Mouse (Mus musculus) limb, embryonic 14.5 days (tissue): Measurements from ENCODE around the gene Prkcz. TPM values are rescaled to one million over a fixed set of nuclear protein-coding genes. Genes with fewer than 3 reads are reported as not detected.
A peak's percentile ranks its signal among the peaks of the same experiment; 100 is the strongest.

ENCODE experiments used
- ATAC-seq: fragments of 200-750 bp; cut with Nextera tagmentation; 2 replicates; pipeline ENCODE4 v1.8.0; 2017; ENCODE audit warnings: low read depth, moderate number of reproducible peaks, moderate TSS enrichment; ENCODE audit not compliant: low FRiP score
- DNase-seq: peaks from one replicate; pipeline ENCODE4 v3.0.0-alpha.2; 2015; ENCODE audit warnings: low spot score
- H3K27ac ChIP-seq: fragments of 300-500 bp; sonication (generic); replicated peaks from 2 replicates; pipeline ENCODE4 v1.5.1; 2014; ENCODE audit warnings: low read depth, mild to moderate bottlenecking, low read length, moderate library complexity, mixed read lengths
- H3K27me3 ChIP-seq: fragments of 300-500 bp; sonication (generic); 2 replicates; pipeline ENCODE4 v1.6.1; 2014; ENCODE audit warnings: low read length, mixed read lengths; ENCODE audit not compliant: control insufficient read depth, insufficient read depth
- H3K36me3 ChIP-seq: fragments of 300-500 bp; sonication (generic); 2 replicates; pipeline ENCODE4 v1.6.1; 2014; ENCODE audit warnings: mild to moderate bottlenecking, low read length, moderate library complexity, mixed read lengths; ENCODE audit not compliant: control insufficient read depth, insufficient read depth
- H3K4me1 ChIP-seq: fragments of 300-500 bp; sonication (generic); 2 replicates; pipeline ENCODE4 v1.6.1; 2014; ENCODE audit warnings: antibody characterized with exemption, low read length, mixed read lengths; ENCODE audit not compliant: control insufficient read depth, insufficient read depth
- H3K4me2 ChIP-seq: fragments of 300-500 bp; sonication (generic); replicated peaks from 2 replicates; pipeline ENCODE4 v1.6.1; 2014; ENCODE audit warnings: low read depth, mild to moderate bottlenecking, low read length, moderate library complexity; ENCODE audit not compliant: severe bottlenecking
- H3K4me3 ChIP-seq: fragments of 300-500 bp; sonication (generic); replicated peaks from 2 replicates; pipeline ENCODE4 v1.5.1; 2014; ENCODE audit warnings: low read length
- H3K9ac ChIP-seq: fragments of 300-500 bp; sonication (generic); 2 replicates; pipeline ENCODE4 v1.6.1; 2014; ENCODE audit warnings: mild to moderate bottlenecking, low read depth, low read length, moderate library complexity; ENCODE audit not compliant: severe bottlenecking
- H3K9me3 ChIP-seq: fragments of 300-500 bp; sonication (generic); 2 replicates; pipeline ENCODE4 v1.6.1; 2016; ENCODE audit warnings: low read length; ENCODE audit not compliant: control insufficient read depth
- POLR2A ChIP-seq: fragments of 200-500 bp; IDR thresholded peaks from 2 replicates; pipeline ENCODE4 v1.8.0; 2012; ENCODE audit warnings: inconsistent platforms, mild to moderate bottlenecking, moderate library complexity, borderline replicate concordance; ENCODE audit not compliant: insufficient read depth, insufficient read length; ENCODE audit errors: extremely low read depth
- WGBS: fragments of 180-500 bp; shearing (Covaris S2); extraction: QIAGEN DNeasy Blood & Tissue Kit; methylation state at CpG from one replicate; pipeline ENCODE4 v1.1.7; 2014; 5-methylcytosine and 5-hydroxymethylcytosine counted together
- polyA plus RNA-seq, 2 experiments: library from polyadenylated mRNA; depleted of rRNA in 1 of 2; stranded (reverse) in 1 of 2; unstranded in 1 of 2; fragments of >200 nt; fragmentation: Nextera tagmentation in 1 of 2; extraction: Ambion mirVana in 1 of 2; gene quantifications; 2 replicates each; pipeline versions ENCODE4 v1.2.1 to v1.2.3; 2012 to 2014

Gene Prkcz
- polyA plus RNA-seq, 2 experiments: 7.1 to 7.4 TPM

DNA sequence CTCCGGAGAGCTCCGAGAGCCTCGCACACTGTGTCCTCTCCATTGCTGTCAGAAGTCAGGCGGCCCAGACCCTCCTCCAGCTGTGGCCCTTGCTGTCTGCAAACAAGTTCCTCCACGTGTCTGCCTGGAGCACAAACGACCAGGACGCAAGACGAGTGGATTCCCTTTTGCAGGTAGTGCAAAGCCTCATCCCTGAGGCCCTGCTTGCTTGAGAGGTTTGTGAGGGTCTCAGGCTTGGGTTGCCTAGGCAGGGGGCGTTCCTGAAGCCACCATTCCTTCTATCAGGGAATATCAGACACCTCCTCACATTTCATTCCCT is 37.0 kb upstream of the Prkcz start:
- Histone ChIP-seq H3K4me3 (peak overlapping the region; percentile 35), H3K9ac (no peak overlapping the region), H3K27ac (no peak overlapping the region), H3K4me1 (peaks cover 7% of the 10 kb centered on the region; the same call in 1 of the 2 replicates), H3K27me3 (peaks cover 25% of the 10 kb centered on the region), H3K4me2 (peak overlapping the region; percentile 73), H3K9me3 (no peaks in the 10 kb centered on the region), H3K36me3 (no peaks in the 10 kb centered on the region)
- DNase-seq (no peak), ATAC-seq (no peak)
- 6% methylated on average over 8 of the region's 9 CpGs for WGBS
- no peak for TF ChIP-seq POLR2A

DNA sequence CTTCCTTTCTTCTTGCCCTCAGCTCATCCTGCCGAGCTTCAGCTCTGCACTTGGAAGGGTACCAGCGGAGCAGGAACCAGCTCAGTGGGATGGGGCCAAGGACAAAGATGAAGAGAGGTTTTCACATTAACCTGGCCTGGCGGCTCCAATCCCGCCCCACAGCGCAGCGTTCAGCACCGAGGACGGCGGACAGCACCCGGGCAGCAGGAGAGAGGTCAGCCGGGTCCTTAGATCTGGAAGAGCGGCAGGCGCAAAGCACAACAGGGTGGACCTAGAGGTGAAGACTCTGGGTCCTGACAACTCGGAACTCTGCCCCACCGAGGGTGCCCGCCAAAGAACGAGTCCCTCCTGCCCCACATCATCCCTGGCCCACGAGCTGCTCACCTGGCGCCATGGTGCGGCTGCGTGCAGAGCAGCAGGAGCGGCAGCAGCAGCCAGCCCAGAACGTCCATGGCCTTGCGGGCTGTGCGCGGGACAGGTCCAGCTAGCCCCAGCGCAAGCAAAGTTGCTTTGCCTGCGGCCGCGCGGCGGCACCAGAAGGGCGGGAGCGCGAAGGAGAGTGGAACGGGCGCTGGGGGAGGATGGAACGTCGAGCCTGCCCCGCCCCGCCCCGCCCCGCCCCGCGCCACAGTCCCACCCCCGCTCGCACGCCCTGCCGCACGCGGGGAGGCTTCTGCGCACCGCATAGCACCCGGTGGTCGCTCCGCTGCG is 36.5 kb upstream of the Prkcz start, which contains the start of gene Gabrd:
Gene Gabrd (minus strand): TSS at position 602 of the 711 bp plus-strand sequence.
- WGBS: under 1% methylated on average over 35 of the region's 57 CpGs
- Histone ChIP-seq H3K4me1 (peaks cover 7% of the 10 kb centered on the region; the same call in 1 of the 2 replicates), H3K4me2 (peak within 1 kb of the TSS; percentile 73), H3K9me3 (no peaks in the 10 kb centered on the region), H3K4me3 (peak within 1 kb of the TSS; percentile 35), H3K27me3 (peaks cover 25% of the 10 kb centered on the region), H3K36me3 (no peaks in the 10 kb centered on the region), H3K9ac (no peak within 1 kb of the TSS), H3K27ac (no peak within 1 kb of the TSS)
- ATAC-seq (peak; percentile 55; the same call in 1 of the 2 replicates), DNase-seq (peak; percentile 28)
- no peak for TF ChIP-seq POLR2A

DNA sequence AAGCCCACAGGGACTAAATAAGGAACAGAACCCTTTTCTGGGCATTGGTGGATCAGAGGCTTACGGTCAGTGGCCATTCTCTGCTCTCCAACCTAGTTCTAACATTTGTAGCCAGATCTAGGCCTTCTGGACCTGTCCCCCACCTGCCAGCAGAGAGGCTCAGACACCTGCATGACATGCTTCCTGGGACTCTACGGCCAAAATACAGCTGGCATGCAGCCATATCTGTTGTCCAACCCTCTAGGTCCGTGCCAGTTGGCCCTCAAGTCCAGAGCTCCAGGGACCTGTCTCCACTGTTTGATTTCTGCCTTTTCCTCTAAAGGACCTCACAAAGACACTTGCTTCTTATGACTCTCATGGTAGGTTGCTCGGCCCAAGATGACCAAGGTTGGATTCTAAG is 35.6 kb upstream of the Prkcz start:
- Histone ChIP-seq H3K27ac (no peak overlapping the region), H3K4me1 (peaks cover 7% of the 10 kb centered on the region; the same call in 1 of the 2 replicates), H3K4me2 (no peak overlapping the region), H3K4me3 (no peak overlapping the region), H3K9me3 (no peaks in the 10 kb centered on the region), H3K9ac (no peak overlapping the region), H3K36me3 (no peaks in the 10 kb centered on the region), H3K27me3 (peaks cover 25% of the 10 kb centered on the region)
- WGBS: 84% methylated on average over 4 of the region's 4 CpGs
- no peak for TF ChIP-seq POLR2A
- DNase-seq: no peak
- ATAC-seq: no peak

DNA sequence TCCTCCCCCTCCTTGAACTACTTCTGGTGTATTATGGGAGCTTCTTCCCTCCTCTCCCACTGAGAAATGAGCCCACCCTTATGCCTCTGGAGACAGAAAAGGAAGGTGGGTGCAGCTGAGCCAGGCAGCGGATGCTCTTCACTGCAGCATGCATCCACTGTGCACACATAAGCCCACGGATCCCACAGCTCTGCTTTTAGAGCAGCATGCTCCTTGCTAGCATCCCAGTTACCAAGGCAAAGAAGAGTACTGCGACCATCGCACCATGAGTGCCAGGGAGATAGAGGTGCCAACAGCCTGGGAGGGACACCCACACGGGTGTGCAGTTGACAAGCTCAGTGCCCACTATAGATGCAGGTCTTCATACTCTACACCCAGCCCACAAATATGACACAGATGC is 34.3 kb upstream of the Prkcz start:
- WGBS: 86% methylated on average over 5 of the region's 5 CpGs
- no peaks in the 10 kb centered on the region for H3K9me3 ChIP-seq
- no peak for ATAC-seq
- H3K27me3 ChIP-seq: peaks cover 25% of the 10 kb centered on the region
- no peak for DNase-seq
- H3K4me2 ChIP-seq: no peak overlapping the region
- no peak overlapping the region for H3K27ac ChIP-seq
- peaks cover 7% of the 10 kb centered on the region; the same call in 1 of the 2 replicates for H3K4me1 ChIP-seq
- H3K4me3 ChIP-seq: no peak overlapping the region
- H3K9ac ChIP-seq: no peak overlapping the region
- no peaks in the 10 kb centered on the region for H3K36me3 ChIP-seq
- TF ChIP-seq POLR2A: no peak

DNA sequence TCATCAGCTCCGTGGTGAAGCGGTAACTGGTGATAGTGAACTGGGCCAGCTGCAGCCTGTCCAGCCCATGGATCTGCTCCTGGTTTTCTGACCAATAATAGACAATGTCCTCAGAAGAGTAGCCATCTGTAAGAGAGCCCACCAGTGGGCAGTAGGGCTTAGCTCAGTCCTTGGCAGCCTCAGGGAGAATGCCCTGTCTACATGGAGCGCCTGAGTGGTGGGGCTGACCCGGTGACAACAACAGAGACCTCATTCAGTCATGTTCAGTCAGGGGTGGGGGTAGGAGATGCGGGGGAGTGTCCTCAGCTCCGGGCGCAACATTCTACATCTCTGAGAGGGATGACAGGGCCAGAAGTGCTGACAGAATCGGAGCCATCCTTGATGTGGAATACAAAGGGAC is 26.0 kb upstream of the Prkcz start:
- H3K4me3 ChIP-seq: no peak overlapping the region
- no peaks in the 10 kb centered on the region for H3K4me1 ChIP-seq
- 91% methylated on average over 8 of the region's 8 CpGs for WGBS
- ATAC-seq (no peak), DNase-seq (no peak)
- H3K36me3 ChIP-seq: no peaks in the 10 kb centered on the region
- no peak overlapping the region for H3K9ac ChIP-seq
- no peaks in the 10 kb centered on the region for H3K9me3 ChIP-seq
- H3K27ac ChIP-seq: no peak overlapping the region
- H3K4me2 ChIP-seq: no peak overlapping the region
- no peak for TF ChIP-seq POLR2A
- no peaks in the 10 kb centered on the region for H3K27me3 ChIP-seq
